Mouse (Mus musculus) E14TG2a.4 (cell line): ENCODE measurements around the gene Tmem9.

Experiments used
- H3K27me3 ChIP-seq: 2 replicates; pipeline ENCODE4 v1.6.1; 2014; ENCODE audit warnings: low read length, control low read depth; ENCODE audit not compliant: insufficient read depth
- H3K36me3 ChIP-seq: 2 replicates; pipeline ENCODE4 v1.6.1; 2014; ENCODE audit warnings: low read length, control low read depth; ENCODE audit not compliant: insufficient read depth
- H3K4me1 ChIP-seq: replicated peaks from 2 replicates; pipeline ENCODE4 v1.6.1; 2014; ENCODE audit warnings: low read depth, low read length, control low read depth
- H3K4me3 ChIP-seq: replicated peaks from 2 replicates; pipeline ENCODE4 v1.5.1; 2014; ENCODE audit warnings: mild to moderate bottlenecking, low read length
- H3K9me3 ChIP-seq: 2 replicates; pipeline ENCODE4 v1.6.1; 2014; ENCODE audit warnings: low read length, control low read depth
- CTCF ChIP-seq: conservative IDR thresholded peaks from 2 replicates; pipeline ENCODE4 v1.5.1; 2014; ENCODE audit warnings: low read length
- NANOG ChIP-seq: IDR thresholded peaks from 2 replicates; pipeline ENCODE4 v1.6.1; 2014; ENCODE audit warnings: borderline replicate concordance, low read length, mixed read lengths
- POU5F1 ChIP-seq: IDR thresholded peaks from 2 replicates; pipeline ENCODE4 v1.6.1; 2014; ENCODE audit warnings: low read length, borderline replicate concordance

Gene Tmem9

DNA sequence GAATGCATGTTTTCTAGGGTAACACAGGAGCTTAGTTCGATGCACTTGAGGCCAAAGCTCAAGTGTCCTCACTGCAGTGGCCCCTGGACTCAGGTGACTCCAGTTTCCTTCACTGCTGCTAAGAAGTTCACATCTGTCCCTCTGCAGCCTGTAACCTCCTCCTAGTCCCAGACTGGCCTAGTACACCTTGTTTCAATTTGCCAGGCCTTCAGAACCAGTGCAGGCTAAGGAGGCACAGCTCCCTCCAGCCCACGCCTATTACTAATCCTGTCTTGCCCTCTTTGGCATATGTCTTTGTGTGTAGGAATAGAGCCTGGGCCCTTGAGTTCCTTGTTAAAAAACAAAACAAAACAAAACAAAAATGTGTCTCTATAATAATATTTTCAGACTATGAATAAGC is 9.4 kb downstream of the Tmem9 start:
- H3K4me3 ChIP-seq = 0 out of 2 replicates have a peak overlapping the region, but pooled peaks have one; percentile 90
- TF ChIP-seq NANOG (no peak), CTCF (no peak), POU5F1 (no peak)

DNA sequence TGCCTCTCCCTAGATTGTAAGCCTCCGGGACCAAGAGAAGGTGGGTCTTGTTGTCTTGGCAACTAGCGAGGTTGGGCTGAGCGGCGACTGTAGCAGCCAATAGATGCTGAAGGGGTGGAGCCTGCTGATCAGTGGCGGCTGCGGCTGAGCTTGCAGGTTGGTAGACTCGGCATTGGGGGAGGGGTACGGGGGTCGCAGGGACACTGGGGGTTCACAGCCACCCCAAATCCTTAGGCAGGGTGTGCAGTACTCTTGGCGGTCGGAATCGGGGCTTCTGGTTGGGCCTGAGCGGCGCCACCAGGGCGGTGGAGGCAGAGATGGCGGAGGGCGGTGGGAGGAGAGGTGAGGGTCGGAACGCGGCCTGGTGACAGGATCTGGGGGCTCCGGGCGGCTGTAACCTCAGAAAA is 10.0 kb downstream of the Tmem9 start:
- H3K36me3 ChIP-seq = peaks cover 31% of the 10 kb centered on the region
- H3K4me3 ChIP-seq = peak overlapping the region; percentile 90
- no peaks in the 10 kb centered on the region for H3K27me3 ChIP-seq
- TF ChIP-seq NANOG (no peak), POU5F1 (no peak)
- peaks cover 16% of the 10 kb centered on the region for H3K4me1 ChIP-seq
- H3K9me3 ChIP-seq = no peaks in the 10 kb centered on the region

More for the DNA sequence above, 9.4 kb downstream of the Tmem9 start:
- Histone ChIP-seq H3K9me3 (no peaks in the 10 kb centered on the region), H3K36me3 (peaks cover 25% of the 10 kb centered on the region), H3K4me1 (peaks cover 16% of the 10 kb centered on the region), H3K27me3 (no peaks in the 10 kb centered on the region)

DNA sequence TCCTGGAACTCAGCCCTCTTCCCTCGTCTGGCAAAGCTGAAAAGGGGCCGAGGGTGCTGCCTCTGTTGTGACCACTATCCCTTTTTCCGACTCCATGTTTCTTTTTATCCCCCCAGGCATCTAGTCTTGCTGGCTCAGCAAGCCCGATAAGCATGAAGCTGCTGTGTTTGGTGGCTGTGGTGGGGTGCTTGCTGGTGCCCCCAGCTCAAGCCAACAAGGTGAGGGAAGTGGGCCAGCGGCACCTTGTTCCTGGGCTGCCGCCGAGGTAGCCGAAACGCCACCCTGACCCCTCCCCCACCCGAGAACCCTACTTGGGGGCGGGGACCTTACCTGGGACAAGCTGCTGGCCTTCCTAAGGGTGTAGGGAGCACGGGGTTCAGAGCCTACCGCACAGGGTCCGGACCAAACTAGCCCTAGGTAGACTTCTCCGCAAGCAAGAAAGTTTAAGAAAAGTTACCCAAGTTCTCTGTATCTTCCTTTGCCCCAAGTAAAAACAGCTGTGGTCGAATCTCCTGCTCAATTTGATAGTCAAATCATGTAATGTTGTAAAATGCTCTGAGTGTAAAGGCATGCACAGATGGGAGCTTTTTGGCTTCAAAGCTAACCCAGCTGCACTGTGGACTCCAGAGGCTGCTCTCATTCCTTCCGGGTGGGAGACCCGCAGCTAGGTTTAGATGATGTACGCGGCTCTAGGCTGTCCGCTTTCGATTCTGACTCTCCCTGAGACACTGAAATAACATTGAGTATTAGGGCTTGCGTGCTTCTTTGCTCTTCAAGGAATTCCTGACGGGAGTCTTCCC is 10.6 kb downstream of the Tmem9 start:
- Histone ChIP-seq H3K4me3 (peak overlapping the region; percentile 90), H3K36me3 (peaks cover 36% of the 10 kb centered on the region), H3K27me3 (no peaks in the 10 kb centered on the region), H3K4me1 (peaks cover 16% of the 10 kb centered on the region), H3K9me3 (no peaks in the 10 kb centered on the region)
- TF ChIP-seq NANOG = no peak
- TF ChIP-seq POU5F1 = no peak
- no peak for TF ChIP-seq CTCF

DNA sequence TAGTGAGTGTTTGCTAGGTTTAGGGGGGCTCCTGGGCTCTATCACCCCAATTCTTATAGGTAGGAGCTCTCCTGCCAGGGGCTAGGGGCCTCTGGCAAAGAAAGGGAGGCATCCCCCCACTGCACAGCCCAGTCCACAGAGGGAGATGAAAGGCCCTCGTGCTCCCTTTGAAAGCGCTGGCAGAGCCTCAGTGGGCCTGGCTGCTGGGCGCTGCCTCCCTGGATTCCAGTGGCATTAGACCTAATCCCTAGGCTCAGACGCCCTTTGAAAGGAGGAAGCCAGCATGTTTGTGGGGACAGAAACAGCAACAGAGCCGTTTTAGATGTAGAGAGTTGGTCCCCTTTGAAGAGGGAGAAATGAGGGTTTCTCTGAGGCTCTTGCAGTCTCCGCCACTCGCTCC is 22.3 kb downstream of the Tmem9 start:
- no peaks in the 10 kb centered on the region for H3K9me3 ChIP-seq
- H3K4me1 ChIP-seq = peaks cover 7% of the 10 kb centered on the region
- H3K27me3 ChIP-seq = no peaks in the 10 kb centered on the region
- peaks cover 92% of the 10 kb centered on the region for H3K36me3 ChIP-seq
- no peak for TF ChIP-seq POU5F1
- no peak for TF ChIP-seq NANOG
- no peak for TF ChIP-seq CTCF
- H3K4me3 ChIP-seq = no peak overlapping the region

DNA sequence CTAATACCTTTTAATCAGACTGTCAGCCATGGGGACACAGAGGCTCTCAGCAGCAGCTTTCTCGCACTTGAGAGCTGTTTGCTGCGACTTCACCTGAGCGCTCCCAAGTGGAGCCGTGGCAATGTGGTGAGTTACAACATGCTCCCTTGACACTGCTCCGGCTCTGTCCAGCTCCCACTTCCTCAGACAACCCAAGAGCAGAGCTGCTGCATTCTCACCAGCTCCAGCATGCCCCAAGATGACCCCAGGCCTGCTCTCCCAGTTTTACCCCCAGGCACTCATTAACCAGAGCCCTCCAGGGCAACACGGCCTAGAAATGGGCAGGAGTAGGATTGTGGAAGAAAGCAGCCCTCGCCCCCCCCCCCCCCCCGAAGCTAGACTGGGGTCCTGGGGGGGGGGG is 23.7 kb downstream of the Tmem9 start:
- H3K27me3 ChIP-seq = no peaks in the 10 kb centered on the region
- no peak overlapping the region for H3K4me3 ChIP-seq
- peaks cover 80% of the 10 kb centered on the region for H3K36me3 ChIP-seq
- TF ChIP-seq CTCF (no peak), NANOG (no peak), POU5F1 (no peak)
- peaks cover 7% of the 10 kb centered on the region for H3K4me1 ChIP-seq
- no peaks in the 10 kb centered on the region for H3K9me3 ChIP-seq

DNA sequence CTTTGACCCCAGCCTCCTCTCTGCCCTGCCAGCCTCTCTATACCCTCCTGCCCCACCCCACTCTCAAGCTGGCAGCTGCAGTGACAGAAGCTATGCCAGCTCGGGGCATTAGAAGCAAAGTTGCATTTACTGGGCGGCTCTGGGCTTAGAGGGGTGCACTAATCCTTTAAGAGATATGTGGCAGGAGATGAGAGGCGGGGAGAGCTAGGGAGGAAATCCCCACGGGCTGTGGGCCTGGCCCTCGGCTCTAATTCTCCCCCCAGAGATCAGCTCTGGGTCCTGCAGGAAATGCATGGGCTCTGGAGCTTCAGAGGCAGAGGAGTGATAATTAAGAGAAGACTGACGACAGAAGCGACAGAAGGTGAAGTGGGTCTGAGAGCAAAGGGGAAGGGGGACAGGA is 25.0 kb downstream of the Tmem9 start:
- H3K4me3 ChIP-seq = no peak overlapping the region
- H3K27me3 ChIP-seq = no peaks in the 10 kb centered on the region
- H3K36me3 ChIP-seq = peaks cover 67% of the 10 kb centered on the region
- H3K9me3 ChIP-seq = no peaks in the 10 kb centered on the region
- H3K4me1 ChIP-seq = peaks cover 7% of the 10 kb centered on the region
- TF ChIP-seq NANOG (no peak), POU5F1 (no peak), CTCF (no peak)

DNA sequence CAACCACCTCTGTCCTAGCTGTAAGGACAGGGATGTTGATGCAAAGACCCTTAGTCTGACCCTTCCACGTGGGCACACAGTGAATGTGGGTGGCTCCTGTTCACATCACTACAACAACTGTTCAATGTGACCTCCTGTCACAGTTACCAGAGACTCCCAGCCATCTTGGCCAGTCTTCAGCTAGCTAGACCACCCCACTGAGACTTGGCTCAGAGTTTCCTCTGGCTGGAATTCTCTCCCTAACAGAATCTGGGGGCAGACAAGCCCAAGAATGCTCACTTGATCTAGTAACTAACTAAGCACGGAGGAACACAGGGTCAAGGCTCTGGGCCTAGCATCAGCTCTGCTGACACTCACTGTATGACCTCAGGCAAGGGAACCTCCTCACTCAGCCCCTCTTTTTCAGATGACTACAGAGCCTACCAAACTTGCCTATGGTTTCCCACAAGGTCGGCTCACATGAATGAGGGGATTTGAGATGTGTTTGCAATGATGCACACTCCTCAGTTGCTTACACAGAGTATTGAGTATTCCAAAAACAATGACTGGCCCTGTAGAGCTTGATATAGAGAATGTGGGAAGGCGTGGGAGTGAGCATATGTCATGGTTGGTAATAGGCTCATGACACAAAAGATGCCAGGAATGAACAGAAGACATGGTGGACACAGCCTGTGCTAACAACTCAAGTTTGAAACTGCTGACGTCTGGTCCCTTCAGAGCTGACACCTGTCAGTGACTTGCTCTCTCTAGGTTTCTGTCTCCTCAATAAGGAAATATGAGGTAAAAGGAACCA is 31.0 kb downstream of the Tmem9 start:
- Histone ChIP-seq H3K4me3 (no peak overlapping the region), H3K9me3 (no peaks in the 10 kb centered on the region), H3K4me1 (peaks cover 5% of the 10 kb centered on the region; the same call in 1 of the 2 replicates), H3K36me3 (peaks cover 16% of the 10 kb centered on the region), H3K27me3 (peaks cover 28% of the 10 kb centered on the region)
- TF ChIP-seq NANOG (no peak), POU5F1 (no peak), CTCF (no peak)

DNA sequence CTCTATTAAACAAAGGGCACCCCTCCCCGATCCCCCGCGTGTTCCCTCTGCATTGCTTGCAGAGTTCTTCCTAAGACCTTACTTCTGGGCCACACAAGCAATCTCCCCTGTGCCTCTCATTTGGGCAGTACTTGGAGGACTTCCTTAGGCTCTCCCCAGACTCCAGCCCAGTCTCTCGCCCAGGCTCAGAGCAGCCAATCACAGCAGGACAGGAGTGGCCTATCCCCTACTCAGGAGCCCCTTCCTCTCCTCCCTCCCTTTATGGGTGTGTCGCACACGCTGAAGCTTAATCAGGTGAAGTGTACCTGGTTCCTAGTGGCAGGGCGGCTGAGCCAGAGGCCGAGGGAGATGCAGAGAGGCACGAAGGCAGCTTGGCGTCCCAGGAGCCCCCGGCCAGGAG is 32.5 kb downstream of the Tmem9 start:
- TF ChIP-seq NANOG (no peak), CTCF (no peak)
- H3K4me3 ChIP-seq = no peak overlapping the region
- peaks cover under 1% of the 10 kb centered on the region; the same call in 1 of the 2 replicates for H3K36me3 ChIP-seq

DNA sequence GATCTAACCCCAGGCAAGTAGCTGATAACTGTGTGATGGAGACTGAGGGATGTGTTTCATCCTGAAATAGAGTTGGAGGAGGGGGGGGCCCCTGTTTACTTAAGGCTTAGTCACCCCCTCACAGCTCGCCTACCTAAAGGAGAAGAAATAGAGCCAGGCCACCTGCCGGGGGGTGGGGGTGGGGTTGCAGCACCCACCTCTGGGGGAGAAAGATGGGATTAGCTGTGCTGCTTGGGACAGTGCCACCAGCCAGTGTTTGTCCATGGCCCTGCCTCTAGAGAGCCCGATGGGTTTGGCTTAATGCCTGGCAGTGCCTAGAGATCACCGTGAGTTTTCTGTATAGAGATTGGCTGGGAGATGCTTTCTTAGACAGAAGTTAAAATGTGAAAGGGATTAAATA is 32.9 kb downstream of the Tmem9 start:
- no peak overlapping the region for H3K4me3 ChIP-seq
- H3K9me3 ChIP-seq = 0 out of 2 replicates have a peak, but pooled peaks cover 1% of the 10 kb centered on the region
- no peak for TF ChIP-seq POU5F1
- no peak for TF ChIP-seq NANOG
- TF ChIP-seq CTCF = no peak
- H3K36me3 ChIP-seq = no peaks in the 10 kb centered on the region
- H3K27me3 ChIP-seq = peaks cover 30% of the 10 kb centered on the region
- H3K4me1 ChIP-seq = peaks cover 5% of the 10 kb centered on the region; the same call in 1 of the 2 replicates

More for the DNA sequence above, 32.5 kb downstream of the Tmem9 start:
- Histone ChIP-seq H3K27me3 (peaks cover 30% of the 10 kb centered on the region), H3K4me1 (peaks cover 5% of the 10 kb centered on the region; the same call in 1 of the 2 replicates), H3K9me3 (no peaks in the 10 kb centered on the region)
